Comparison of ENCODE assay signal across 8 mouse cellular contexts in the genomic region with DNA sequence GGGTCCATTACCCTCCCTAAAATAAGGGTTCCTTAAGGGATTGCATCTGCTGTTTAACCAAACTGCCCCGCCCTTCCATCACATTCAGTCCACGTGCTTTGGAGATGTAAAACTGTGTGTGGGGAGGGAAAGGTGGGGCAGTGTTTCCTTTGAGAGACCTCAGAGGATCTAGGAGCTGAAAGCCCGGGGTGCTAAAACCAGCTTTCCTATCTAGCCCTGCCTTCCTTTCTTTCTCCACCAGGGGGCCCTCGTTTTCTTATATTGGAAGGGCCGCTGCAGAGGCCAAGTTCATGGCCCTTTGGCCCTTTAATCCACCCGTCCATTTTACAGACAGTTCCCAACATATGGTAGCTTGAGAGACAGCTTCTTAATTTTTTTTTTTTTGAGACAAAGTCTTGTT. TPM values are rescaled to one million over a fixed set of nuclear protein-coding genes. Genes with fewer than 3 reads are reported as not detected.
DNase-seq lines count a peak whose midpoint lies in the region; ATAC-seq and TF ChIP-seq lines count a peak whose summit lies in the region.

No protein-coding gene starts in this region.

- peak; percentile 80 for TF ChIP-seq CTCF in lung, embryonic 14.5 days (IDR thresholded peaks at IDR 0.05; ENCODE audit: low read depth)

- peaks cover 78% of the 10 kb centered on the region for H3K27me3 ChIP-seq in midbrain, embryonic 10.5 days (ENCODE audit: low read depth, poor library complexity, severe bottlenecking)
- H3K27me3 ChIP-seq in midbrain, embryonic 15.5 days (replicated peaks): no peaks in the 10 kb centered on the region
- H3K27me3 ChIP-seq in embryonic facial prominence, embryonic 14.5 days (replicated peaks; ENCODE audit: control insufficient read depth, insufficient read depth, low read length): no peaks in the 10 kb centered on the region
- 0 out of 2 replicates have a peak, but pooled peaks cover 5% of the 10 kb centered on the region for H3K27me3 ChIP-seq in lung, embryonic 14.5 days (ENCODE audit: insufficient read depth, low read length)

- no peak overlapping the region for H3K9ac ChIP-seq in midbrain, embryonic 15.5 days
- H3K9ac ChIP-seq in embryonic facial prominence, embryonic 14.5 days (ENCODE audit: low read depth, low read length): no peak overlapping the region
- no peak overlapping the region for H3K9ac ChIP-seq in lung, embryonic 14.5 days

- DNase-seq in midbrain, embryonic 10.5 days (ENCODE audit: low spot score): peak; percentile 74
- DNase-seq in adrenal gland, postnatal 14 days: peak; percentile 87
- DNase-seq in embryonic facial prominence, embryonic 14.5 days (ENCODE audit: low spot score): peak; percentile 80
- DNase-seq in kidney, adult 8-10 months: peak; percentile 79 to 89
- peak; percentile 90 for DNase-seq in lung, embryonic 14.5 days
- DNase-seq in retina, postnatal 1 day: peak; percentile 88
- peak; percentile 73 for DNase-seq in urinary bladder, postnatal 25 days (ENCODE audit: low spot score)

- peaks cover 49% of the 10 kb centered on the region for H3K4me1 ChIP-seq in midbrain, embryonic 10.5 days
- peaks cover 34% of the 10 kb centered on the region for H3K4me1 ChIP-seq in midbrain, embryonic 15.5 days
- H3K4me1 ChIP-seq in embryonic facial prominence, embryonic 14.5 days (ENCODE audit: control insufficient read depth, insufficient read depth, low read length): peaks cover 36% of the 10 kb centered on the region
- H3K4me1 ChIP-seq in lung, embryonic 14.5 days (ENCODE audit: insufficient read depth): peaks cover 6% of the 10 kb centered on the region

- no peak overlapping the region for H3K4me2 ChIP-seq in midbrain, embryonic 15.5 days
- H3K4me2 ChIP-seq in embryonic facial prominence, embryonic 14.5 days (ENCODE audit: low read depth, low read length): no peak overlapping the region
- H3K4me2 ChIP-seq in lung, embryonic 14.5 days: no peak overlapping the region

- no peaks in the 10 kb centered on the region for H3K9me3 ChIP-seq in midbrain, embryonic 10.5 days (replicated peaks)
- H3K9me3 ChIP-seq in midbrain, embryonic 15.5 days: no peaks in the 10 kb centered on the region
- H3K9me3 ChIP-seq in embryonic facial prominence, embryonic 14.5 days (ENCODE audit: control insufficient read depth, low read length): no peaks in the 10 kb centered on the region
- no peaks in the 10 kb centered on the region for H3K9me3 ChIP-seq in lung, embryonic 14.5 days (ENCODE audit: low read depth, low read length)

- 4% methylated on average over 6 of the region's 6 CpGs for WGBS in midbrain, embryonic 10.5 days
- WGBS in midbrain, embryonic 15.5 days: 0% methylated on average over 6 of the region's 6 CpGs
- 0% methylated on average over 6 of the region's 6 CpGs for WGBS in embryonic facial prominence, embryonic 14.5 days
- WGBS in lung, embryonic 14.5 days: 3% methylated on average over 6 of the region's 6 CpGs

- H3K27ac ChIP-seq in midbrain, embryonic 10.5 days (replicated peaks): no peak overlapping the region
- H3K27ac ChIP-seq in midbrain, embryonic 15.5 days: no peak overlapping the region
- no peak overlapping the region for H3K27ac ChIP-seq in embryonic facial prominence, embryonic 14.5 days (replicated peaks; ENCODE audit: low read depth, low read length)
- H3K27ac ChIP-seq in lung, embryonic 14.5 days (ENCODE audit: low read depth): no peak overlapping the region

- ATAC-seq in midbrain, embryonic 15.5 days (replicated peaks): no peak
- no peak for ATAC-seq in embryonic facial prominence, embryonic 14.5 days (ENCODE audit: low read depth)
- no peak for ATAC-seq in lung, embryonic 14.5 days (ENCODE audit: insufficient read depth)

- H3K36me3 ChIP-seq in midbrain, embryonic 10.5 days: no peaks in the 10 kb centered on the region
- no peaks in the 10 kb centered on the region for H3K36me3 ChIP-seq in midbrain, embryonic 15.5 days (replicated peaks)
- H3K36me3 ChIP-seq in embryonic facial prominence, embryonic 14.5 days (ENCODE audit: control insufficient read depth, insufficient read depth, low read length): no peaks in the 10 kb centered on the region
- H3K36me3 ChIP-seq in lung, embryonic 14.5 days (ENCODE audit: insufficient read depth): no peaks in the 10 kb centered on the region

- no peak overlapping the region for H3K4me3 ChIP-seq in midbrain, embryonic 10.5 days
- H3K4me3 ChIP-seq in midbrain, embryonic 15.5 days: no peak overlapping the region
- no peak overlapping the region for H3K4me3 ChIP-seq in embryonic facial prominence, embryonic 14.5 days (ENCODE audit: low read depth, low read length)
- no peak overlapping the region for H3K4me3 ChIP-seq in lung, embryonic 14.5 days (ENCODE audit: low read depth, low read length)

RNA-seq across cellular contexts. Expression of a gene that starts 7.2 kb away (rescaled TPM):
- 1.9 and 2.3 TPM in 2 replicates for polyA plus RNA-seq in midbrain, embryonic 10.5 days (2016; fragmentation: Nextera tagmentation; extraction: Ambion mirVana)
- 10.9 and 11.0 TPM in 2 replicates for polyA plus RNA-seq in midbrain, embryonic 15.5 days (2015; fragmentation: Nextera tagmentation; extraction: Ambion mirVana)
- 31.4 and 32.8 TPM in 2 replicates for total RNA-seq in adrenal gland, postnatal 14 days (2021)
- polyA plus RNA-seq in embryonic facial prominence, embryonic 14.5 days (2014; fragmentation: Nextera tagmentation; extraction: Ambion mirVana): 8.9 and 9.5 TPM in 2 replicates
- polyA plus RNA-seq in lung, embryonic 14.5 days (2014; fragmentation: Nextera tagmentation; extraction: Ambion mirVana): 7.0 and 7.9 TPM in 2 replicates

RNA-seq across cellular contexts. Expression of a gene that starts 45.8 kb away (rescaled TPM):
- 3.6 and 4.6 TPM in 2 replicates for polyA plus RNA-seq in midbrain, embryonic 10.5 days (2016; fragmentation: Nextera tagmentation; extraction: Ambion mirVana)
- polyA plus RNA-seq in midbrain, embryonic 15.5 days (2015; fragmentation: Nextera tagmentation; extraction: Ambion mirVana): 10.6 and 10.8 TPM in 2 replicates
- 18.3 TPM in 2 replicates for total RNA-seq in adrenal gland, postnatal 14 days (2021)
- 3.0 and 3.1 TPM in 2 replicates for polyA plus RNA-seq in embryonic facial prominence, embryonic 14.5 days (2014; fragmentation: Nextera tagmentation; extraction: Ambion mirVana)
- 1.9 and 2.7 TPM in 2 replicates for polyA plus RNA-seq in lung, embryonic 14.5 days (2014; fragmentation: Nextera tagmentation; extraction: Ambion mirVana)

RNA-seq across cellular contexts. Expression of a gene that starts 56.3 kb away (rescaled TPM):
- 0.05 and 0.09 TPM in 2 replicates for polyA plus RNA-seq in midbrain, embryonic 10.5 days (2016; fragmentation: Nextera tagmentation; extraction: Ambion mirVana)
- polyA plus RNA-seq in midbrain, embryonic 15.5 days (2015; fragmentation: Nextera tagmentation; extraction: Ambion mirVana): 0.70 and 0.98 TPM in 2 replicates
- total RNA-seq in adrenal gland, postnatal 14 days (2021): 2.8 and 3.3 TPM in 2 replicates
- 0.08 and 0.15 TPM in 2 replicates for polyA plus RNA-seq in embryonic facial prominence, embryonic 14.5 days (2014; fragmentation: Nextera tagmentation; extraction: Ambion mirVana)
- polyA plus RNA-seq in lung, embryonic 14.5 days (2014; fragmentation: Nextera tagmentation; extraction: Ambion mirVana): 0.08 and 0.09 TPM in 2 replicates
